Mouse (Mus musculus): ENCODE measurements around the gene Mex3a.

Mex3a gene

DNA sequence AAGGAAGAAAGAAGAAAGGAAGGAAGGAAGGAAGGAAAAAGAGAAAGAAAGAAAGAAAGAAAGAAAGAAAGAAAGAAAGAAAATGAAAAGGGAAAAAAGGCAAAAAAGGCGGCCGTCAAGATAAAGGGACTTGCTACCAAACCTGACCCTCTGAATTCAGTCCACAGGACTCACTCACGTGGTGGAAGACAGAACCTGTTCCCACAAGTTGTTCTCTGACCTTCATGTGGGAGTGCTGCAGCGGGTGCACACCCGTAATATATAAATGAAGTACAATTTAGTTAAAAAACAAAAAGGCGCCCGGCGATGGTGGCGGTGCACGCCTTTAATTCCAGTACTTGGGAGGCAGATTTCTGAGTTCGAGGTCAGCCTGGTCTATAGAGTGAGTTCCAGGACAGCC, 3.5 kb upstream of the Mex3a start:
- no peak for DNase-seq (ENCODE audit: low spot score)

DNA sequence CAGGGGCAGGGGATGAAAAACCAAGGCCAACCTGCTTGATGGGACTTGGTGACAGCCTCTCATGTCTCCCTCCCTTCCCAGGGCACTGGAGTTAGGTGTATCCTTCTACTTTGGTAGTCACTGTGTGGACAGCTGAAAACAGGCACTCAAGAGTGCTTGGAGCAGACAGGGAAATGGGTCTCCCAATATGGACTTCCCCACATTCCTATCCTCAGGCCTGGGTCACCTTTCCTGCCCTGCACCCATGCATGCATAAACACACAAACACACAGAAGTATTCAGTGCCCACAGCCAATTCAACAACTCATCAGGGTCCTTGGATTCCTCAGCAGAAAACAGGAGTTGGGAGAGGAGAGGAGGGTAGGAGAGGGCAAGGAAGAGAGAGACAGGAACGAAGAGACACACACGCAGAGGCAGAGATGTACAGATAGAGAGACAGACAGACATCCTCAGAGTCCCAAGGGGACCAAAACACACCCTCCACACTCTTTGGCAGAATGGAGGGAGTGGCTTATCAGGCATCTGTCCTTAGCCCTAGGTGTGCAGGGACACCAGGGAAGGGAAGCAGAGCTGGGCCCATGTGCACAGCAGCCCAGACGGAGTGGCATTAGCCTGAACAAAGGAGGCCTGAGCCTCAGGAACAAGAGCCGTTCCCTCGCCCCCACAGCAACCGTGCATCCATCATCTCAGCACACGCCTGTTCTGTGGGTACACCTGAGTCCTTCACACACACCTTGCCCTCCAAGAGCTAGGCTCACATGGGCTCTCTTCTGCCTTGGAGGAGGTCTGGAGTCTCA, 2.8 kb upstream of the Mex3a start:
- DNase-seq (ENCODE audit: low spot score), result no peak

DNA sequence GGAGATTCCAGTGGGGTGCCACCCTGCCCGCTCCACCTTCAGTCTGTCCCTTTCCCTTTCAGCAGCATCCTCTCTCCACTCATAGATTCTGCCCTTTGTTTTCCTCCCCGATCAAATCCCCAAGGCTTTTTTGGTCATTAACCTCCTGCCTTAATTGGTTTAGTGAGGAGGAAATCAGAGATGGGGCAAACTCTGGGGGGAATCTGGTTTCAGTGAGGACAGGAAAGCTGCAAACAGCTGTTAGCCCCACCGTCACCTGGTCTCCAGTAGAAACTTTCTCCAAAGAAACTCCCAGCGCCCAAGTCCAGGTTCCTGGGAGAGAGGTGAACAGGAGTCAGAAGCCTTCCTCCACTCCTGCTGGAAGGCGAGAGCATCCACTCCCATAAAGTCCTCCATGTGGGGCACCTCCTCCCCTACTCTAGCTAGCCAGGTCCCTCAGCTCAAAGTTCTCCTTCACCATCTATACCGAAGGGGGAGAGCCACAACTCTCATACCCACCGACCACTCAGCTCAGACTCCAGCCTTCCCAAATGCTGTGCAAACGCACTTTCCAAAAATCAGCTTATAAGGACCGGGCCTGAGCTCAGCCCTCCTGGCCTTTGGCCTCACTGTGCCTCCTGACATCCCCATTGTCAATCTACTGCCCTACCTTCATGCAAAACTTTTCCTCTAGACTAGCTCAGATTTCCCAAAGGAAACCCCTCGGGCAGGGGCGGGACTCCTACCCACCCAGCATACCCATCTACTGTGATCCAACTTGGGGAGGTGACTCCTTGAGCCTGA, 1.9 kb upstream of the Mex3a start:
- DNase-seq (ENCODE audit: low spot score), result no peak

DNA sequence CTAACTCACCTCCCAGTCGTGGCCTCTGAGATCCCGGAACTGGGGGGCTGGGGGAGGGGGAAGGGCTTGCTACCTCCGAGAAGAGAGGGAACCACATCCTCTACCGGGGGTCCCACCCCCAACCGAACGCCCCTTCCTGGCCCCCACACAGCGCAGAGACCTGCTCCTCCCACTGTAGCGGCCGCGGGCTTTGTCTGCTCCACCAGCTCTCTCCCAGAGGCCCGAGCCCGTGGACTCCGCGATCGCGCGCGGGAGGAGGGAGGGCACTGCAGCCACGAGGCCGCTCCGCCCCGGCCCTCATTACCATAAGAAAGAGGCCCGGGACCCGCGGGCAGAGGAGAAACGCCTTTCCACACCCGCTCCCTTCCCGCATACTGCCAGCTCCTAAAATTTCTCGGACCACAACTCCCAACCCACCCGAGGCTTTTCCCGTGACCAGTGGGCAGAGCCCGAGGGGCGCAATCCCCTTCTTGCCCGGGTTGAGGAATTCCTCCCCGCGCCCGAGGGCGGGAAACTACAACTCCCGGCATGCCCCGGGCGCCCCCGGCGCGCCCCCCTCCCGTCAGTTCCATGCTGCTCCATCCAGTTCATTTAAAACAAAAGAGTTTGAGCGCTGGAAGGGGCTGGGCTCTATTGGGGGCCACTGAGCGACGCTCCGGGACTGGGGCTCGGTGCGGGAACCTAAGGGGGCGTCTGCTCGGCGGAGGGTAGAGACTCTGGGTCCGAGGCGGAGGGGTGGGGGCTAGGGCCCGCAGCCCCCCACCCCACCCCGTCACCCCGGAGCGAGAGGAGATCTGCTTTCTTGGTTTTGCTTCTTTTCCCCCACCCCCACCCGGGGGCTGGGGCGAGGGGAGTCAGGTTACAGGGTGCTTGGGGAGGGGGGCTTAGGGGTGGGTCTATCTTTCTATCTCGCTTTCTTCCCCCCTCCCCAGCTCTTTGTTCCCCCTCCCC, 572 bp upstream of the Mex3a start:
- DNase-seq (ENCODE audit: low spot score), result peak; percentile 72

DNA sequence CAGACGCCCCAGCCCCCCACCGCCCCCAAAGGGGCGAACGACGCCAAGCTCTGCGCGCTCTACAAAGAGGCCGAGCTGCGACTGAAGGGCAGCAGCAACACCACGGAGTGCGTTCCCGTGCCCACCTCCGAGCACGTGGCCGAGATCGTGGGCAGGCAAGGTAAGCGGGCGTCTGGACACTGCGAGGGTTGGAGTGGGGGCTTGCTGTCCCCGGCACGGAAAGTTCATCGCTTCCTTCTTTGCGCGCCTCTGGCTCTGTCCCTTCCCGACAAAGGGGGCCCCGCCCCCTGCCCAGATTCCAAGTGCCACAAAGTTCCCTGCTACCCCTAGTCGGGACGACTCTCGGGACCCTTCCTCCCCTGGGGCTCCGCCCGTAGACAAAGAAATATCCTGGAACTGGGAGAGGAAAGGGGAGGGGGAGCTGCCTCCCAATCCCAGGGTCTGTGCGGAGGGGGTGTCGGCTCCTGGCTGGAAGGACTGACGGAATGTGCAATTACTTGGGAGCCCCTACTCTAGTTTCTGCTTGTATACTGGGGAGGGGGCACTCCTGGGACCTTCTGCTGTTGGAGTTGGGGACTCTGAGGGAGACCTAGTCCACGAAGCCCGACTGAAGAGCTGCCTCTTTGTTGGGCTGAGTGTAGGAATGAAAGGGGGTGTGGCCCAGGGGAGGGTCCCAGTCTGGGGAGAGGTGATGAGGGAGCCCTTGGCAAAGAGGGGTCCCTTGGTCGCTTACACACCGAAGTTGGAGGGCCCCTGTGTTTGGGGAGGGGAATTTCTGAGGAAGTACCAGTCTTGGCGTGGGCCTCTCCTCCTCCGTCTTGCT, 705 bp downstream of the Mex3a start:
- DNase-seq (ENCODE audit: low spot score), result no peak

DNA sequence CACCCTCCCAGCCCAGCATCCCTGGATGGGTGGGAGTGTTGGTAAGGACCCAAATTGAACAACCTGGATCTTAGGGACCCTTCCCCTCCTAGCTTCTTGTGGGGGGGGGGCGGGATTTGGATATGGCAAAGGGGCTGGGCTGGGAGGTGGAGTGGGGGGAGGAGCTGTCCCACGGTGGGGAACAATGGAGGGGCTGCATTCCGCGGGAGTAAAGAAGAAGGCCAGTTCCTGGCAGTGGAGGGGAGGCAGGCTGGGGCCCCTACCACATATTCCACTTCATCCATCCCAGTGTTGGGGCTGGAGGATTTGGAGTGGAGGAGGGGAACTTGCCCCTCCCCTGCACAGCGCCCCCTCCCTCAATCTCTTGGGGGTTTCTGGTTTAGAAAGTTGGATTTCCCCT, 1.5 kb downstream of the Mex3a start:
- no peak for DNase-seq (ENCODE audit: low spot score)

DNA sequence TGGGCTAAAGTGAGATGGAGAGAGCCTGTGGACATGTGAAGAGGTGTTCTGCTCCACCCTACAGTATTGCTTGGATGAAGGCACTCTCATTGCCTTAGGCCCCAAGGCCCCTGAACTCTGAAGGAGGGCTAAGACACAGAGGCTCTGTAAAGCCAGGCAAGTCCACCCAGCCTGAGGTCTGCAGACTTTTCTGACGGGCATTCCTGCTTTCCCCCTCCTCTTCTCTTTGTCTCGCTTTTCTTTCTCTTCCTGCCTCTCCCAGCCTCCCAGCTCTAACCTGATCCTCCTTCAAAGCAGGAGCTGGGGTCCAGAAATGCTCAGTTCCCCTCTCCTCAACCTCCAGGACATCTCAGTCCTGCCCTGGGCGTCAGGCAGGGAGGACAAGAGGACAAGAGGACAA, 2.8 kb downstream of the Mex3a start:
- DNase-seq (ENCODE audit: low spot score), result no peak

DNA sequence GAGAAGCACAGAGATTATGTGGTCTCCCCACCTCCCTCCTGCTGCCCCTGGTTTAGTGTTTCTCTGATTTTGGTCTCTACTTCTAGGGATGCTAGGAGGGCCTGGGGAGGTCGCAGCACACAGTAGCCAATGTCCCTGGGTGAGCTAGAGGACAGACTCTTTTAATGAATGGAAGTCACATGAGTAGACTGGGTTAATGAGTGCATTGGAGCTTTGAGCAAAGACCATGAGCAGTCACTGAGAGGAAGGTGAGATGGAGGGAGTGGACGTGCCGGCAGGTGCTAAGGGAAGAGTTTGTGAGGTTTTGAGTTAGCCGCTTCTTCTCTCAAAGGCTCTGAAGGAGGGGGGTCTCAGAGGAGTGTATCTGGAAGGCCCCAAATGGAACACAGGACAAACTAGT, 3.3 kb downstream of the Mex3a start:
- DNase-seq (ENCODE audit: low spot score), result no peak

DNA sequence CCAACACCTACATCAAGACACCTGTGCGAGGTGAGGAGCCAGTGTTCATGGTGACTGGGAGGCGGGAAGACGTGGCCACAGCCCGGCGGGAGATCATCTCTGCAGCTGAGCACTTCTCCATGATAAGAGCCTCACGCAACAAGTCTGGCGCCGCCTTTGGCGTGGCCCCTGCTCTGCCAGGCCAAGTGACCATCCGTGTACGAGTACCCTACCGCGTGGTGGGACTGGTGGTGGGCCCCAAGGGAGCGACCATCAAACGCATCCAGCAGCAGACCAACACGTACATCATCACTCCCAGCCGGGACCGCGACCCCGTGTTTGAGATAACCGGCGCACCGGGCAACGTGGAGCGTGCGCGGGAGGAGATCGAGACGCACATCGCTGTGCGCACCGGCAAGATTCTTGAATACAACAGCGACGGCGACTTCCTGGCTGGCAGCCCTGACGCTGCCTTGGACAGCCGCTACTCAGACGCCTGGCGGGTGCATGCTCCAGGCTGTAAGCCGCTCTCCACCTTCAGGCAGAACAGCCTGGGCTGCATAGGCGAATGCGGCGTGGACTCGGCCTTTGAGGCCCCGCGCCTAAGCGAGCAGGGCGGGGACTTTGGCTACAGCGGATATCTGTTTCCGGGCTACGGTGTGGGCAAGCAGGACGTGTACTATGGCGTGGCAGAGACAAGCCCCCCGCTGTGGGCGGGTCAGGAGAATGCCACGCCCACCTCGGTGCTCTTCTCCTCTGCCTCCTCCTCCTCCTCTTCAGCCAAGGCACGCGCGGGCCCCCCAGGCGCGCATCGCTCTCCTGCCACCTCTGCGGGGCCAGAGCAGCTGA, 4.1 kb downstream of the Mex3a start:
- DNase-seq (ENCODE audit: low spot score), result no peak

DNA sequence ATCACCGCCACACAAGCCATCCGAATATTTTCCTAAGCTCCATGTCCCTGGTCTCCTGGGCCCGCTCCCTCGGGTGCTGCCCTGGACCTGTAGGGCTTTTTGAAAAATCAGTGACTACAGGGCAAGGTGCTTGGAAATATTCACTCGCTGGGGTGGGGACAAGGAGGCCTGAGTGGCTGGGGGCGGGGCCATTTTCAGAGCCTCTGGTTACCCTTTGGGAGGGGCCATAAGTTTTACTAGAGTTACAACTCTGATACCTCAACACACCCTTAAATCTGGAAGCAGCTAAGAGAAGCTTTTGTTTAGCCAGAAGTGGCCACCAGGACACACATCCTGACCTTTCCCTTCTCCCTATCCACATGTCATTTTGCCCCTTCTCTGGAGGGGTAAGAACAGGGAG, 5.0 kb downstream of the Mex3a start:
- no peak for DNase-seq (ENCODE audit: low spot score)

DNA sequence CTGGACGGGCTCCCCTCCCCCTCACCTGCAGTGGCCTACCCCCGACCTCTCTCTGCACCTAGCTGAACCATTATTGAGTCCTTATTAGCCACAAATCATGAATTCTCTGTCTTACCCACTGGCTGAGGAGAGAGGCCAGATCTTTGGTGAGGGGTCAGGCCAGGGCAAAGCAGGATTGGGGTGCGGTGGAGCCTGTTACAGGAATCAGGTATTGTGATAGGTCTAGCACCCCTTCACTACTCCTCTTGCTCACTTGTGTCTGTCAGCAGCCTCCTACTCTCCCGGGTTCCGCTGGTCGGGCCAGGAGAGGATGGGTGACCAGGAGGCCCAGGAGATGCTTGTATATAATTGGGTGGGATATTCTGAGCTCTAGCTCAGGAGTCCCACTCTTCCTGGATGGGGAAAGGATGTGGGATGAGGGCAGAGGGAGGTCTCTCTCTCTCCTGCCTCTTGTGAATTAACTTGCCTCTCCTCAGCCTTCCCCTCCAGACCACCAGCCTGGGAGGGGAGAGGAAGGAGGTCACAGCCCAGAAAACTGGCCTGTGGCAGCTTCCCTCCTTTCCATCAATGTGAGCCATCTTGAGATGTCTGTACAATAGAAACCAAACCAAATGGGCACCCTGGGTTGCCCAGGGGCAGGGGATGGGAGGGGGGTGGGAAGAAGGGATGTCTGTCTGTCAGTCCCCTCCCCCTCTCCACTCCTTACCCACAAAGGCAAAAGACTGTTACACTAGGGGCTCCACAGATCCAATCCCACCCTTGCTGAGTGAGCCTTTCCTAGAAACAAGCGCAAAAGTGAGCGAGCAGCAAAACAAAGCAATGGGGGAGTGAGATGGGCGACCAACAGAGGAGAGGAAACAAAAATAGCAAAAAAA, 6.3 kb downstream of the Mex3a start:
- no peak for DNase-seq (ENCODE audit: low spot score)

DNA sequence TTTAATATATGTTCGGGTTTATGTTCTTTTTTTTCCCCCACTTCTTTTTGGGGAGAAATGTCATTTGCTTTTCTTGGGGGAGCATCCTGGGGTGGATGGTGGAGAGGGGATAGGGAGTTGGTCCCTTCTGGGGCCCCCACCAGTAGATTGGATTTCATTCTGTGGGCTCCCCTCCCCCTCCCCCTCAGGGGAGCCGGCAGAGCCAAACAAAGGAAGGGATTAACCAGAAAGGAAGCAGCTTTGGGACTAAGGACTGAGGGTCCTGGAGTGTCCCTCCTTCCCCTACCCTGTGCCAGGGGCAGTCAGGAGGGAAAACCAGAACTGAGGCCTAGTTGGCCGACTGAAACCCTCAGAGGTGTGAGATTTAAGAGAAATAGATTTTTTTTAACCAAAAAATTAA, 7.2 kb downstream of the Mex3a start:
- no peak for DNase-seq (ENCODE audit: low spot score)

DNA sequence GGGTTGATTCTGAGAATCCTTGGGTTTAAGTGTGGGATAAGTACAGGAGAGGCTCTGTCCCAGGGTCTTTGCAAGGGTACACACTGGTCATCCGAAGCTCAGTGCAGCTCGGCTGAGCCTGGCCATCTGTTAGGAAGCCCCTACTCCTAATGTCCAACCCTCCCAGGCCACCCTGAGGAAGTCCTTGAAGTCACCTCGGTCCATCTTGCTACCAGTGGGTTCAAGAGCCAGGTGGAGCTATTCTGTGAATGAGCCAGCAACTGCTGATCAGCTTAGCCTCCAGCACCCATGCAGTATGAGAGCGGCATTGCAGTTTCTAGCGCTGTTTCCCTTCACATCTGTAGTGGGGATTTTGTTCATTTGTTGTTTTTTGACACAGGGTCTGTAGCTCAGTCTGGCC, 7.9 kb downstream of the Mex3a start:
- DNase-seq (ENCODE audit: low spot score), result no peak

DNA sequence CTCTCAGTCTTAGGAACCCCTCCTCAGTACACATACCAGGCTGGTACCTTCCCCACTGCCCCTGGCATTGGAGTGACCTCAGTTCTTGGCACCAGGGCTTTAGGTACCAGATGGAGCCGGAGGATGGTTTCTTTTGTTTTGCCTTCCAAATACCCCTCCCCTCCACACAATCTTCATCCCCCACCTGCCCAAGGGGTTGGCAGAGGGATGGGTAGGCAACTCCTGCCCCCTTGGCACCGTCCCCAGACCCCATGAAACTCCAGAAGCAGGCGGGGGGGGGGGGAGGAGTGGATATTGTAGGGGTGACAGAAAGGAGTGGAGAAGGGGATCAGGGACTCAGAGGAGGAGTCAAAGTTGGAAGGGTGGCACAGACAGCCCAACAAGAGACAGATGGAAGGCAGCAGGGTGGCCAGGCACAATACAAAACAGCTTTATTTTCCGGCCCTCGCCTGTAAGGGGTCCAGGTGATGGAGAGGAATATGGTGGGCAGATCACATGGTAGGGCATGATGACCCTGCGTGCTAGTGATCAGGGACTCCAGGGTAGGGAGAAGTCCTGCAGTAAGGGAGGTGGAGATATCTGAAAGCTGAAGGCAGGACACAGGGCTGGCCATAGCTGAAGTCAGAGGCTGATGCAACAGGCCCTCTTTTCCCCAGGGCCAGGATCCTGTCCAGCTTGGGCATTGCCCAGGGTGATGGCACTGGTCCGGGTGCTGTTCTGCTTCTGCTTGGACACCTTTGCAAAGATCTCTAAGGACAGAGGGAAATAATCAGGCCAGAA, 9.6 kb downstream of the Mex3a start:
- no peak for DNase-seq (ENCODE audit: low spot score)

DNA sequence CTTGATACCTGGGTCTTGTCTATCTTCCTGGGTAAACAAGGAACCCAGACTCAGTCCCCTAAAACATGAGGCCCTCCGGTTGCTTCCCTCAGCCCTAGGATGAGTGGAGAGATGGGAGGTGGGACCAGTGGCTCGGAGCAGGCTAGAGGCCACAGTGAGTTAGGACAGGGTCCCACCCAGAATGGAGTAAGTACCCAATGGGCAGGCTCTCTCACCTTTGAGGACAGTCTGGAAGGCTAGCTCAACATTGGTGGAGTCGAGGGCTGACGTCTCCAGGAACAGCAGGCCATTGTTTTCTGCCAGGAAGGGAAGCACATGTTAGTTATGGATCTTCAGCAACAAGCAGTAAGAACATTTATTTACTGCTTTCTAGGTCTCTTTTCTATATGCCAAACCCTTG, 10.3 kb downstream of the Mex3a start:
- DNase-seq (ENCODE audit: low spot score), result no peak

DNA sequence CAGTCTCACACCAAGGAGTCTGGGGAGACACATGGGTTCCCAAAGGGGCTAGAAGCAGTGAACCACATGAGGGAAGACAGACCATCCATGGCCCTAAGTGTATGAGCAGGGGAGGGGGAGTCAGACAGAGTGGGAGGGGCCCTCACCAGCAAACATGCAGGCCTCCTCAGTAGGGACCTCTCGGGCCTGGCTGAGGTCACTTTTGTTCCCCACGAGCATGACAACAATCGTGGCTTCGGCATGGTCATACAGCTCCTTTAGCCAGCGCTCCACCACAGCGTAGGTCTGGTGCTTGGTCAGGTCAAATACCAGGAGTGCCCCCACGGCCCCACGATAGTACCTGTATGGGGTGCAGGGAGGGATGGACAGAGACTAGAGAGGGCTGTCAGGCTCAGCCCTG, 11.0 kb downstream of the Mex3a start:
- DNase-seq (ENCODE audit: low spot score), result no peak

DNA sequence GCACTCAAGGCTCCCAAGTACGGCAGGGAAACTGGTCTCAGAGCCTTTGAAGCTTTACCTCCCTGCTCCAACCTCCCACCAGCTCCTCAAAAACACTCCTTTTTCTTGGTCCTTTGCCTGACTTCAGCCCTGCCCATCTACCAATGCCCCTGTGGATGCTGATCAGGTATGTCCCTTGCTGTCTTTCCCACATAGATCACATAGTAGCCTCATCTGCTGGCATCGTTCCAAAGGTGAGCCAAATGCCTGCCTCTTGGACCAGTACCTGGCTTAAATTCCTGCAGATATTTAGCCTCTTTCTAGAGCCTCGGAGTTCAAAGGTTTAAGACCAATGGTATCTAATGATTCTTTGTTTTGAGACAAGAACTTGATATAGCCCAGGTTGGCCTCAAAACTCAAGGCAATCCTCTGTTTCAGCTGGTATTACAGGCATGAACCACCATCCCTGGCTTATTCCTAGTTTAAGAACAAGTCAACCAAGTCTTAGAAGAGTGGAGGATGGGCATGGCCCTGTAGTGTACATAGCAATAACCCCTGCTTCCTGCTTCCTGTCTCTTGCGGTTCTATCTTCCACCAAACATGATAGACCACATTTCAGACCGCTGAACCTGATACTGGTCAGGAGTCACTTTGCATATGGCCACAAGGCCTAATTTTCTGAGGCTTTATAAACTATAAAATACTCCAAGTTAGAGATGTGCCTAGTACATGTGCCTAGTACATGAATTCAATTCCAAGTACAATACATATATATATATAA, 11.6 kb downstream of the Mex3a start:
- DNase-seq (ENCODE audit: low spot score), result no peak

DNA sequence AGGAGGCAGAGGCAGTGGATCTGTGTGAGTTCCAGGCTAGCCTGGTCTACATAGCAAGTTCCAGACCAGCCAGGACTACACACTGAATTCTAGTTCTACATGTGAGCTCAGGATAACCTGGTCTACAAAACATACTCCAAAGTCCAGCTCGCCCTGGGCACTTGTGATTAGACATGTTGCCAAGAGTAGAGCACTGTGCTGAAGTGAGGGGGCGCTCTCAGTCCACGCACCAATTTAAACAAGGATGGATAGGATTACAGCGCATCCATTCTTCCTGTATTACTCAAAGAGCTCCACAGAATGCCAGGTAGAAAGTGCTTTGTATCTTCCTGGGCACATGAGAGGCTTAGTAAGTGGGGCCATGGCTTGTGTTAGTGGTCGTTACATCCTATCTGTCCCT, 12.3 kb downstream of the Mex3a start:
- DNase-seq (ENCODE audit: low spot score), result no peak
